Mouse (Mus musculus) testis, adult 2 months (tissue): ENCODE measurements around the gene Raver2. TPM values are rescaled to one million over a fixed set of nuclear protein-coding genes. Genes with fewer than 3 reads are reported as not detected.

Experiments used
- H3K27ac ChIP-seq: fragments of 200-500 bp; 2 replicates; pipeline ENCODE4 v1.5.1; 2012; ENCODE audit warnings: low read depth, low read length; ENCODE audit not compliant: control insufficient read depth, insufficient read depth
- H3K27me3 ChIP-seq: fragments of 200-500 bp; 2 replicates; pipeline ENCODE4 v1.6.1; 2012; ENCODE audit warnings: mild to moderate bottlenecking, low read length, moderate library complexity; ENCODE audit not compliant: control insufficient read depth, insufficient read depth
- H3K36me3 ChIP-seq: fragments of 200-500 bp; 2 replicates; pipeline ENCODE4 v1.6.1; 2012; ENCODE audit warnings: mild to moderate bottlenecking, low read length; ENCODE audit not compliant: control insufficient read depth, insufficient read depth
- H3K4me1 ChIP-seq: fragments of 200-500 bp; 2 replicates; pipeline ENCODE4 v1.6.1; 2012; ENCODE audit warnings: low read length; ENCODE audit not compliant: control insufficient read depth, insufficient read depth
- H3K4me3 ChIP-seq: fragments of 200-500 bp; 2 replicates; pipeline ENCODE4 v1.5.1; 2012; ENCODE audit warnings: low read depth, mild to moderate bottlenecking, low read length, moderate library complexity, mixed read lengths; ENCODE audit not compliant: control insufficient read depth
- CTCF ChIP-seq: fragments of 200-500 bp; IDR thresholded peaks from 2 replicates; pipeline ENCODE4 v1.5.1; 2012; ENCODE audit warnings: low read depth, mild to moderate bottlenecking, inconsistent platforms, low read length, moderate library complexity; ENCODE audit not compliant: control insufficient read depth, insufficient read depth, insufficient replicate concordance
- POLR2A ChIP-seq: fragments of 200-500 bp; IDR thresholded peaks from 2 replicates; pipeline ENCODE4 v1.6.1; 2012; ENCODE audit warnings: low read depth, mild to moderate bottlenecking, inconsistent platforms, low read length, moderate library complexity; ENCODE audit not compliant: control insufficient read depth
- polyA plus RNA-seq: library from polyadenylated mRNA; depleted of rRNA; stranded (reverse); fragments of >200 nt; gene quantifications from 2 replicates; pipeline ENCODE4 v1.2.3, GENCODE M21; 2012

Raver2 gene
- polyA plus RNA-seq, 1 experiment = 1.7 TPM

GRCm38 (mm10) chr4:101146047-101146745, 77.4 kb downstream of the Raver2 start:
- TF ChIP-seq POLR2A = no peak
- TF ChIP-seq CTCF = peak; percentile 40; the same call in 1 of the 2 replicates
- no peak overlapping the region for H3K4me3 ChIP-seq
- no peak overlapping the region for H3K27ac ChIP-seq

GRCm38 (mm10) chr4:101146891-101147655, 78.3 kb downstream of the Raver2 start:
- no peak overlapping the region for H3K4me3 ChIP-seq
- H3K4me1 ChIP-seq = no peaks in the 10 kb centered on the region
- H3K27me3 ChIP-seq = no peaks in the 10 kb centered on the region
- TF ChIP-seq POLR2A (no peak), CTCF (no peak)
- no peak overlapping the region for H3K27ac ChIP-seq
- H3K36me3 ChIP-seq = no peaks in the 10 kb centered on the region

More at GRCm38 (mm10) chr4:101146047-101146745, 77.4 kb downstream of the Raver2 start:
- H3K36me3 ChIP-seq = no peaks in the 10 kb centered on the region
- H3K4me1 ChIP-seq = no peaks in the 10 kb centered on the region
- H3K27me3 ChIP-seq = no peaks in the 10 kb centered on the region

- Histone ChIP-seq H3K27ac (no peak overlapping the region), H3K27me3 (no peaks in the 10 kb centered on the region), H3K36me3 (no peaks in the 10 kb centered on the region), H3K4me1 (no peaks in the 10 kb centered on the region), H3K4me3 (no peak overlapping the region)
- TF ChIP-seq POLR2A (no peak), CTCF (no peak)
Measured at GRCm38 (mm10) chr4:101155541-101155940, 86.8 kb downstream of the Raver2 start.

GRCm38 (mm10) chr4:101157476-101157875, 88.7 kb downstream of the Raver2 start:
- Histone ChIP-seq H3K36me3 (no peaks in the 10 kb centered on the region), H3K4me3 (no peak overlapping the region), H3K27ac (no peak overlapping the region), H3K4me1 (no peaks in the 10 kb centered on the region), H3K27me3 (no peaks in the 10 kb centered on the region)
- TF ChIP-seq CTCF = no peak
- TF ChIP-seq POLR2A = no peak

GRCm38 (mm10) chr4:101158282-101158681, 89.5 kb downstream of the Raver2 start:
- no peak overlapping the region for H3K27ac ChIP-seq
- no peaks in the 10 kb centered on the region for H3K36me3 ChIP-seq
- no peaks in the 10 kb centered on the region for H3K4me1 ChIP-seq
- H3K4me3 ChIP-seq = no peak overlapping the region
- no peak for TF ChIP-seq CTCF
- TF ChIP-seq POLR2A = no peak
- no peaks in the 10 kb centered on the region for H3K27me3 ChIP-seq

- no peaks in the 10 kb centered on the region for H3K4me1 ChIP-seq
- no peak overlapping the region for H3K4me3 ChIP-seq
- H3K27me3 ChIP-seq = no peaks in the 10 kb centered on the region
- H3K27ac ChIP-seq = no peak overlapping the region
- H3K36me3 ChIP-seq = no peaks in the 10 kb centered on the region
- TF ChIP-seq POLR2A (no peak), CTCF (no peak)
Measured at GRCm38 (mm10) chr4:101159191-101159764, 90.5 kb downstream of the Raver2 start.

- H3K27me3 ChIP-seq = no peaks in the 10 kb centered on the region
- no peak overlapping the region for H3K27ac ChIP-seq
- no peak overlapping the region for H3K4me3 ChIP-seq
- H3K36me3 ChIP-seq = no peaks in the 10 kb centered on the region
- no peaks in the 10 kb centered on the region for H3K4me1 ChIP-seq
- TF ChIP-seq CTCF = no peak
- no peak for TF ChIP-seq POLR2A
Measured at GRCm38 (mm10) chr4:101160821-101161220, 92.0 kb downstream of the Raver2 start.
